In genomic region chr8:71407441-71407840, GRCm38 (mm10) we compare ENCODE assay signal across 13 mouse cellular contexts. TPM values are rescaled to one million over a fixed set of nuclear protein-coding genes. Genes with fewer than 3 reads are reported as not detected.
DNase-seq lines count a peak whose midpoint lies in the region; ATAC-seq and TF ChIP-seq lines count a peak whose summit lies in the region.
"Had no signal": no experiment of that assay in that cellular context is flagged by ENCODE, and none has a peak within 500 bp of the region (broad histone marks: within the 10 kb centered on the region; RNA-seq: fewer than 3 reads in every experiment).

No protein-coding gene starts in this region.

- peak overlapping the region; percentile 78 for H3K4me3 ChIP-seq in lung, embryonic 14.5 days (ENCODE audit: low read depth, low read length)
- peak overlapping the region; percentile 55; the same call in 1 of the 2 replicates for H3K4me3 ChIP-seq in embryonic facial prominence, embryonic 15.5 days (replicated peaks)
- peak overlapping the region; percentile 99 for H3K4me3 ChIP-seq in liver, embryonic 16.5 days (ENCODE audit: low read depth, low read length)
- H3K4me3 ChIP-seq: gastrocnemius, adult 2 months had no signal

- H3K27me3 ChIP-seq in lung, embryonic 14.5 days (ENCODE audit: insufficient read depth, low read length): no peaks in the 10 kb centered on the region
- no peaks in the 10 kb centered on the region for H3K27me3 ChIP-seq in embryonic facial prominence, embryonic 15.5 days
- no peaks in the 10 kb centered on the region for H3K27me3 ChIP-seq in liver, embryonic 16.5 days (ENCODE audit: control insufficient read depth, insufficient read depth, low read depth, low read length)

- ATAC-seq in lung, embryonic 14.5 days (ENCODE audit: insufficient read depth): no peak
- ATAC-seq in embryonic facial prominence, embryonic 15.5 days (ENCODE audit: insufficient number of reproducible peaks, low FRiP score, low TSS enrichment, low read depth): no peak
- no peak for ATAC-seq in liver, embryonic 16.5 days (ENCODE audit: low read depth)
- ATAC-seq: CD4-positive, CD25-positive, alpha-beta regulatory T cell, adult 4 months had no signal

- intact Hi-C loops in heart, postnatal 10 days (cut with DNase I): loop anchor here (5.0 kb wide), 3 partner anchors 35 to 180 kb away; partner anchors contain the start of genes Haus8, Myo9b and Ocel1
- intact Hi-C loops in left cerebral cortex, postnatal 25 days (cut with DNase I): no loop called here

- no peak for TF ChIP-seq CTCF in lung, embryonic 14.5 days (IDR thresholded peaks at IDR 0.05; ENCODE audit: low read depth)

- H3K4me1 ChIP-seq in lung, embryonic 14.5 days (ENCODE audit: insufficient read depth): no peaks in the 10 kb centered on the region
- peaks cover 24% of the 10 kb centered on the region for H3K4me1 ChIP-seq in embryonic facial prominence, embryonic 15.5 days
- H3K4me1 ChIP-seq in liver, embryonic 16.5 days (ENCODE audit: control insufficient read depth, low read depth, low read length): peaks cover 23% of the 10 kb centered on the region

- H3K36me3 ChIP-seq in lung, embryonic 14.5 days (ENCODE audit: insufficient read depth): peaks cover 36% of the 10 kb centered on the region
- peaks cover 29% of the 10 kb centered on the region for H3K36me3 ChIP-seq in embryonic facial prominence, embryonic 15.5 days
- peaks cover 30% of the 10 kb centered on the region for H3K36me3 ChIP-seq in liver, embryonic 16.5 days (ENCODE audit: control insufficient read depth, insufficient read depth)

- H3K9ac ChIP-seq in lung, embryonic 14.5 days: no peak overlapping the region
- peak overlapping the region; percentile 9; the same call in 1 of the 2 replicates for H3K9ac ChIP-seq in embryonic facial prominence, embryonic 15.5 days
- peak overlapping the region; percentile 18; the same call in 1 of the 2 replicates for H3K9ac ChIP-seq in liver, embryonic 16.5 days (ENCODE audit: low read depth, low read length)

- peak; percentile 90 for DNase-seq in heart, adult 11 months
- DNase-seq in heart, postnatal 10 days: no peak
- no peak for DNase-seq in lung, embryonic 14.5 days
- no peak for DNase-seq in lung, postnatal 36 days
- no peak for DNase-seq in kidney, postnatal 10 days
- DNase-seq in left cerebral cortex, postnatal 25 days (ENCODE audit: low spot score in 2 of 2): no peak
- DNase-seq: gastrocnemius, adult 2 months; thymus, postnatal 14 days had no signal

- 88% methylated on average over 14 of the region's 14 CpGs for WGBS in lung, embryonic 14.5 days
- WGBS in embryonic facial prominence, embryonic 15.5 days: 93% methylated on average over 14 of the region's 14 CpGs
- WGBS in liver, embryonic 16.5 days (ENCODE audit: insufficient replicate concordance): 87% methylated on average over 14 of the region's 14 CpGs

- H3K4me2 ChIP-seq in lung, embryonic 14.5 days: peak overlapping the region; percentile 88
- H3K4me2 ChIP-seq in embryonic facial prominence, embryonic 15.5 days (replicated peaks): peak overlapping the region; percentile 95; the same call in 1 of the 2 replicates
- peak overlapping the region; percentile 78 for H3K4me2 ChIP-seq in liver, embryonic 16.5 days (ENCODE audit: low read depth, low read length)

- no peak overlapping the region for H3K27ac ChIP-seq in lung, embryonic 14.5 days (ENCODE audit: low read depth)
- no peak overlapping the region for H3K27ac ChIP-seq in embryonic facial prominence, embryonic 15.5 days (replicated peaks)
- no peak overlapping the region for H3K27ac ChIP-seq in liver, embryonic 16.5 days (ENCODE audit: low read length)
- H3K27ac ChIP-seq: gastrocnemius, adult 2 months; macrophage had no signal

- H3K9me3 ChIP-seq in lung, embryonic 14.5 days (ENCODE audit: low read depth, low read length): no peaks in the 10 kb centered on the region
- H3K9me3 ChIP-seq in embryonic facial prominence, embryonic 15.5 days (replicated peaks): no peaks in the 10 kb centered on the region
- H3K9me3 ChIP-seq in liver, embryonic 16.5 days (replicated peaks; ENCODE audit: control insufficient read depth, low read length): no peaks in the 10 kb centered on the region

RNA-seq across cellular contexts. Expression of gene Ankle1, which starts 1.6 kb away (rescaled TPM):
- 1 to 10 TPM; 2.8 to 3.4 TPM for total RNA-seq in heart, postnatal 10 days (2021)
- polyA plus RNA-seq in lung, embryonic 14.5 days (2014; fragmentation: Nextera tagmentation; extraction: Ambion mirVana): 32.2 and 38.0 TPM in 2 replicates
- polyA plus RNA-seq in embryonic facial prominence, embryonic 15.5 days (2015; fragmentation: Nextera tagmentation; extraction: Ambion mirVana): 33.1 and 33.7 TPM in 2 replicates
- 39.8 and 48.1 TPM in 2 replicates for polyA plus RNA-seq in liver, embryonic 16.5 days (2015; fragmentation: Nextera tagmentation; extraction: Ambion mirVana)
- under 1 TPM; 0.28 to 0.41 TPM for total RNA-seq in left cerebral cortex, postnatal 25 days (2021)
- total RNA-seq: gastrocnemius, adult 2 months had no signal

RNA-seq across cellular contexts. Expression of gene Babam1, which starts 10.8 kb away (rescaled TPM):
- total RNA-seq in heart, postnatal 10 days (2021): 10 to 100 TPM; 65.1 to 65.7 TPM
- polyA plus RNA-seq in lung, embryonic 14.5 days (2014; fragmentation: Nextera tagmentation; extraction: Ambion mirVana): 108 and 114 TPM in 2 replicates
- polyA plus RNA-seq in embryonic facial prominence, embryonic 15.5 days (2015; fragmentation: Nextera tagmentation; extraction: Ambion mirVana): 96.7 and 106 TPM in 2 replicates
- polyA plus RNA-seq in liver, embryonic 16.5 days (2015; fragmentation: Nextera tagmentation; extraction: Ambion mirVana): 46.6 and 48.2 TPM in 2 replicates
- 100 to 1,000 TPM; 111 to 117 TPM for total RNA-seq in left cerebral cortex, postnatal 25 days (2021)

RNA-seq across cellular contexts. Expression of gene Ushbp1, which starts 11.8 kb away (rescaled TPM):
- 10 to 100 TPM; 38.0 to 42.7 TPM for total RNA-seq in heart, postnatal 10 days (2021)
- 20.5 and 20.6 TPM in 2 replicates for polyA plus RNA-seq in lung, embryonic 14.5 days (2014; fragmentation: Nextera tagmentation; extraction: Ambion mirVana)
- polyA plus RNA-seq in embryonic facial prominence, embryonic 15.5 days (2015; fragmentation: Nextera tagmentation; extraction: Ambion mirVana): 11.6 and 12.7 TPM in 2 replicates
- 4.2 and 4.3 TPM in 2 replicates for polyA plus RNA-seq in liver, embryonic 16.5 days (2015; fragmentation: Nextera tagmentation; extraction: Ambion mirVana)
- 1 to 10 TPM; 4.9 to 5.0 TPM for total RNA-seq in left cerebral cortex, postnatal 25 days (2021)
- total RNA-seq: common myeloid progenitor, adult 5-6 weeks had no signal
- polyA plus RNA-seq: CD4-positive, CD25-positive, alpha-beta regulatory T cell, adult 4 months; macrophage had no signal

RNA-seq across cellular contexts. Expression of gene Nr2f6, which starts 25.7 kb away (rescaled TPM):
- total RNA-seq in heart, postnatal 10 days (2021): 10 to 100 TPM; 57.8 to 60.1 TPM
- polyA plus RNA-seq in lung, embryonic 14.5 days (2014; fragmentation: Nextera tagmentation; extraction: Ambion mirVana): 94.7 and 102 TPM in 2 replicates
- polyA plus RNA-seq in embryonic facial prominence, embryonic 15.5 days (2015; fragmentation: Nextera tagmentation; extraction: Ambion mirVana): 59.0 and 61.2 TPM in 2 replicates
- 13.9 and 17.2 TPM in 2 replicates for polyA plus RNA-seq in liver, embryonic 16.5 days (2015; fragmentation: Nextera tagmentation; extraction: Ambion mirVana)
- 10 to 100 TPM; 37.6 to 43.0 TPM for total RNA-seq in left cerebral cortex, postnatal 25 days (2021)

RNA-seq across cellular contexts. Expression of gene Ocel1, which starts 36.3 kb away (rescaled TPM):
- 10 to 100 TPM; 10.8 to 11.3 TPM for total RNA-seq in heart, postnatal 10 days (2021)
- 4.0 and 5.0 TPM in 2 replicates for polyA plus RNA-seq in lung, embryonic 14.5 days (2014; fragmentation: Nextera tagmentation; extraction: Ambion mirVana)
- polyA plus RNA-seq in embryonic facial prominence, embryonic 15.5 days (2015; fragmentation: Nextera tagmentation; extraction: Ambion mirVana): 7.1 and 8.5 TPM in 2 replicates
- 3.9 and 4.7 TPM in 2 replicates for polyA plus RNA-seq in liver, embryonic 16.5 days (2015; fragmentation: Nextera tagmentation; extraction: Ambion mirVana)
- 10 to 100 TPM; 14.8 to 18.6 TPM for total RNA-seq in left cerebral cortex, postnatal 25 days (2021)
